Mouse (Mus musculus): ENCODE results near the gene Kpna6.

DNA sequence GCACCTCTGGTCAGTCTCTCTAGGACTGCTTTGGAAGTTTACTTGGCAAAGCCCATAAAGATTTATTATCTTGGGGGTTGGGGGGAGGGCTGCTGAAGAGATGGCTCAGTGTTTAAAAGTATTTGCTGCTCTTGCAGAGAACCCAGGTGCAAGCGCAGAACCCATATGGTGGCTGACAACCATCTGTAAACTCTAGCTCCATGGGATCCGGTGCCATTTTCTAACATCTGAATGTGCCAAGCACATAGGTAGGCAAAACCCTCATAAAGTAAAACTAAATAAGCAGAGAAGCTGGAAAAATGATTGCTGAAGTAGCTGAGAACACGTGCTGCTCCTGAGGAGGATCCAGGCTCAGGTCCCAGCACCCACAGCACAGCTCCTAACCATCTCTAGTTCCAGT is 11.0 kb downstream of the Kpna6 start:
- no peak for TF ChIP-seq CTCF (IDR thresholded peaks at IDR 0.05; ENCODE audit: borderline replicate concordance, insufficient read depth, low read depth, low read length)
- no peak for TF ChIP-seq POLR2A (IDR thresholded peaks at IDR 0.05; ENCODE audit: borderline replicate concordance, insufficient read depth, low read length)

All from cerebellum, adult 2 months (tissue).